Mouse (Mus musculus) layer of hippocampus, adult 8-10 months (tissue): ENCODE data around the gene Serpinb7. TPM values are rescaled to one million over a fixed set of nuclear protein-coding genes. Genes with fewer than 3 reads are reported as not detected.

ENCODE experiments used
- DNase-seq, 2 experiments: peaks; one replicate each; pipeline ENCODE4 v3.0.0; 2022; ENCODE audit warnings: low spot score in 2 of 2
- total RNA-seq, 4 experiments: library from RNA; stranded (reverse); gene quantifications; 2 replicates each; pipeline ENCODE4 v1.2.4; 2022

Gene Serpinb7
- under 1 TPM in 3 of 4 experiments, not detected in 1; 0.17 to 0.41 (median 0.24) TPM for total RNA-seq

GRCm38 (mm10) chr1:107399355-107399754 lies at the start of gene Serpinb7:
Gene Serpinb7 (plus strand): TSS chr1:107399655.
- DNase-seq: no peak

GRCm38 (mm10) chr1:107350392-107350791 lies 49.1 kb upstream of the Serpinb7 start:
- DNase-seq: no peak

GRCm38 (mm10) chr1:107351115-107351514 lies 48.3 kb upstream of the Serpinb7 start:
- DNase-seq: no peak

GRCm38 (mm10) chr1:107353046-107353445 lies 46.4 kb upstream of the Serpinb7 start:
- DNase-seq: no peak

- DNase-seq: no peak
Measured at GRCm38 (mm10) chr1:107360898-107361297, 38.6 kb upstream of the Serpinb7 start, which contains the start of gene Serpinb11. Gene Serpinb11 (plus strand): TSS chr1:107361198.

GRCm38 (mm10) chr1:107365973-107366372 lies 33.5 kb upstream of the Serpinb7 start:
- DNase-seq: no peak

- no peak for DNase-seq
Measured at GRCm38 (mm10) chr1:107368944-107369343, 30.5 kb upstream of the Serpinb7 start.

GRCm38 (mm10) chr1:107376952-107377351 lies 22.5 kb upstream of the Serpinb7 start:
- no peak for DNase-seq

GRCm38 (mm10) chr1:107378368-107378767 lies 21.1 kb upstream of the Serpinb7 start:
- no peak for DNase-seq

- DNase-seq: no peak
Measured at GRCm38 (mm10) chr1:107381491-107381890, 18.0 kb upstream of the Serpinb7 start.

- no peak for DNase-seq
Measured at GRCm38 (mm10) chr1:107382404-107382803, 17.1 kb upstream of the Serpinb7 start.

- no peak for DNase-seq
Measured at GRCm38 (mm10) chr1:107384532-107384931, 14.9 kb upstream of the Serpinb7 start.

GRCm38 (mm10) chr1:107389753-107390152 lies 9.7 kb upstream of the Serpinb7 start:
- DNase-seq: no peak

GRCm38 (mm10) chr1:107397481-107397880 lies 2.0 kb upstream of the Serpinb7 start:
- DNase-seq: no peak

GRCm38 (mm10) chr1:107402082-107402481 lies 2.6 kb downstream of the Serpinb7 start:
- DNase-seq: no peak

GRCm38 (mm10) chr1:107414650-107415049 lies 15.2 kb downstream of the Serpinb7 start:
- DNase-seq: no peak

- no peak for DNase-seq
Measured at GRCm38 (mm10) chr1:107422487-107422886, 23.0 kb downstream of the Serpinb7 start.

- no peak for DNase-seq
Measured at GRCm38 (mm10) chr1:107431253-107431652, 31.8 kb downstream of the Serpinb7 start.

- DNase-seq: no peak
Measured at GRCm38 (mm10) chr1:107435528-107435927, 36.1 kb downstream of the Serpinb7 start.

GRCm38 (mm10) chr1:107439462-107439861 lies 40.0 kb downstream of the Serpinb7 start:
- DNase-seq: no peak

- no peak for DNase-seq
Measured at GRCm38 (mm10) chr1:107445352-107445751, 45.9 kb downstream of the Serpinb7 start.

- no peak for DNase-seq
Measured at GRCm38 (mm10) chr1:107447228-107447931, 47.9 kb downstream of the Serpinb7 start.

GRCm38 (mm10) chr1:107479909-107480308 lies 80.5 kb downstream of the Serpinb7 start:
- DNase-seq: no peak
